Mouse (Mus musculus): ENCODE data around the gene Gm572.

Gene Gm572

DNA sequence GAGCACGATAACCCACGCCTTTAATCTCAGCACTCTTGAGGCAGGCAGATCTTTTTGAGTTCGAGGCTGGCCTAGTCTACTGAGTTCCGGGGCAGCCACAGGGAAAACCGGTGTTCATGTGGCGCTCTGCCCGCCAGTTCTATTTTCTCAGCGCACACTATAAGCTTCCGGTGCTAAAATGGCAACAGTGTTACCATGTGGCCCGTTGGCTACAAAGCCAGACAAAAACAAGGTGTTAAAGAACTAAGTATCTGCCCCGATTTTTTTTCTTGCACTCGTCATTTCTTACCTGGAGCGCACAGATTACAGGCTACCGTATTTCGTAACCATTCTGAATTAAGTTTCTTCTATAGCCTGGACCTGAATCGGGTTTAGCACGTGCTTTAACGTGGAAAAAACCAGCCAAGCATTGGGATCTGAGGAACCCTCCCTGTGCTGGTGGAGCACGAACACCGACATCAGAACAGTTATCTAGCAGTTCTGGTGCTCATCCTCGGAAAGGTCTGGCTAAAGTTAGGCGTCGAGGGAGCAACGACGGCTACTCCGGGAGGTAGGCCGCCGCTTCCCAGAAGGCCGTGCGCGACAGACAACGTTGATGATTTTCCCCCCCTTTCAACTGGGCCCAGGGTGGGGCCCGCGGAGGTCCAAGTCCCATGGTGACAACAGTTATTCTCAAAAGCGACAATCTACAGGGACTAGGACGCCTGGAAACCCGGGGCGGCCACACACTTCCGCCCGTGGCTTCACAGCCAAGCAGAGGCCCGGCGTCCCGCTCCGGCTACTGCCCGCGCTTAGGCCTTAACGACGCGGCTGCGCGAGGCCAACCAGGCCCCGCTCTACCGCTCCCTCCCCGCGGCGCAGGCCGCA is 17.1 kb upstream of the Gm572 start:
- peak in 1 of 2 experiments; percentile 65 for DNase-seq

GRCm38 (mm10) chr4:148626623-148627185 is 16.4 kb upstream of the Gm572 start, which contains the start of gene Tardbp:
Tardbp (minus strand) TSS chr4:148627019.
- DNase-seq, result peak; percentile 96 to 99

- DNase-seq, result no peak
These were observed 15.9 kb upstream of the Gm572 start for GRCm38 (mm10) chr4:148627246-148627645.

GRCm38 (mm10) chr4:148632013-148632692 is 11.0 kb upstream of the Gm572 start:
- DNase-seq, result no peak

DNA sequence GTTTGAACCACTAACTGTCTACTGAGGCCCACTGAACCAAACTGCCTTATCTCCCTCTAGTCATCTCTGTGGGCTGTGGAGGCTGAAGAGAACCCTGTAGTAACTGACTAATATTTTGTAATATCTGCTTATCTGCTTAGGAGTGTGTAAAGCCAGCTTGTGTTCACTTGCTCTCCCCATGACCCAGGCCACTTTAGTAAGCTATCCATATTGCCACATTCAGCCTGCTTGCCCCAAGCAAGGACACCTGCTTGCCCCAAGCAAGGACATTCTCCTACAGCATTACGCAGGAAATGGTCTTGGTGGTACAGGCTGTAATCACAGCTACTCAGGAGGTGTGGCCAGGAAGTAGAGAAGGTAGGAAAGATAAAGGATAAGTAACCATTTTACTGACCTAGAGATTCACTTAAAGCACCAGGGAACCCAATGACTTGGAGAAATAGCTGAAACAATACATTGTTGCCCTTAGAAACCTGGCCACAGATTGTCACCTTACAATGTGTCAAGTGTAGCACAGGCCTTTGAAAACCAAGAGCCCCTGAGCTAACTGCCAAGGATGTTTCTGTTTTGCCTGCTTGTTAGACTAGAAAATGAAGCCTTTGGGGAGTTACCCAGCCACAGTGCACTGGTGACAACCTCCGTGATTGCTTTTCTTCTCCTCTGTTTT is 9.6 kb upstream of the Gm572 start:
- no peak for DNase-seq

GRCm38 (mm10) chr4:148635309-148635708 is 7.8 kb upstream of the Gm572 start:
- no peak for DNase-seq

DNA sequence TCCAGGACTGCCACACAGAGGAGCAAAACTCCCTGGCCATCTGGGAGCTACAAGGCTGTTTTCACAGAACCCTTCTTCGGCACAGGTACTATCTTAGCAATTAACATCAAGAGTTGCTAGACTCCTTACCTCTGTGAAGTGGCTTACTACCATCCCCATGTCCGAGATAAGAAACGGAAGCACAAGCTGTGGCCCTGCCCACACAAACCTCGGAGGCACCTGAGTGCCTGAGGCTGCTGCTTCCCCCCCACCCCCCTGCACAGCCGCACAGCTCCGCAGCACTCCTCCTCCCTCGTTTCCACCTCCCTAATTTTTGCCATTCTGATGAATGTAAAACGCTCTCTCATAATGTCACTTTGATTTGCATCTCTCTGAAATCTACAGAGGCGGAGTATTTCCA is 4.8 kb upstream of the Gm572 start:
- no peak for DNase-seq

- DNase-seq, result no peak
These were observed 3.7 kb upstream of the Gm572 start for GRCm38 (mm10) chr4:148639455-148639854.

DNA sequence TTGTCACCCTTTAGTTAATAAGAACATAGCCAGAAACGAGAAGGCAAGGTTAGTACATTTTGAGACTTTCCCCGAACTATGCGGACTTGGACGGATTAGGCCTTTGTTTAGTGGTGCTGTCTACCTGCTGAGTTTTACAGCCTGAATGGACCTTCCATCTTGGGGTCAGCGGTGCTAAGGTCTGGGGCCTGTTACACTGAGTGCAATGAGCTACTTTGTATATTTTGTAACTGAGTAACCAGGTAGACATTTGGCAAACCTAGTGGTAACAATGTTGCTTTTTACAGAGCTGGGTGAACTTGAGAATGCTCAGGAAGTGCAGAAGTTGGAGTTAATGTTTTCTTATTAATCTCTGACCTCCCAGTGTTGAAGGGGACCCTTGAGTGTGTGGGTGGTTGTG is 2.0 kb upstream of the Gm572 start:
- no peak for DNase-seq

DNA sequence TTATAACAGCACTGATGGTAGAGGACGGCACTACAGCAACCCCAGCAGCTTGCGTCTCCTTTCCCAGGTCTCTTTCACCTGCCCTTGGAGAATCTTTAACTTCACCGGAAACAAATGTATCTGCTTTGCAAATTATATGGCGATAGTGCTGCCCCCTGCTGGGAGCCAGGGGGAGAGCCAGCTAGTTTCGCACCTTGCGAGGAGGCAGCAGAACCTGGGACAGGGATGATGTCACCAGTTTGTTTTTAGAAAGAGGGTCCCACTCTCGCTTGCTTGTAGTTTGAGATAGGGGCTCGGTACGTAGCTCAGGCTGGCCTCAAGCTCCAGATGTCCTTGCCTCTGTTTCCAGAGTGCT is 1.0 kb downstream of the Gm572 start:
- peak; percentile 77 to 86 for DNase-seq

DNA sequence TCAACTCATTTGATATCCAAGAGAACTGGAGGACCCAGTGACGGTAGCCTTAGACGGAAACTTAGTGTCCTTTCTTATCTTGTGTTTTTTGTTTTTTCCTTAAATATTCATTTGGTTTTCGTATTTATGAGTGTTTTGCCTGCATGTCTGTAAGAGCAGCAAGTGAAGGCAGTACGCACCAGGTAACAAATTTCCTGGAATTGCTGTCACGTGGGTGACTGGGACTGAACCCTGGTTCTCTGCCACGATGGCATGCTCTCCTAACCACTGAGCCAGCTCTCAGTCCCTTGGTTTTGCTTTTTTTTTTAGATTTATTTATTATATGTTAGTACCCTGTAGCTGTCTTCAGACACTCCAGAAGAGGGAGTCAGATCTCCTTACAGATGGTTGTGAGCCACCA is 1.8 kb downstream of the Gm572 start:
- DNase-seq, result no peak

DNA sequence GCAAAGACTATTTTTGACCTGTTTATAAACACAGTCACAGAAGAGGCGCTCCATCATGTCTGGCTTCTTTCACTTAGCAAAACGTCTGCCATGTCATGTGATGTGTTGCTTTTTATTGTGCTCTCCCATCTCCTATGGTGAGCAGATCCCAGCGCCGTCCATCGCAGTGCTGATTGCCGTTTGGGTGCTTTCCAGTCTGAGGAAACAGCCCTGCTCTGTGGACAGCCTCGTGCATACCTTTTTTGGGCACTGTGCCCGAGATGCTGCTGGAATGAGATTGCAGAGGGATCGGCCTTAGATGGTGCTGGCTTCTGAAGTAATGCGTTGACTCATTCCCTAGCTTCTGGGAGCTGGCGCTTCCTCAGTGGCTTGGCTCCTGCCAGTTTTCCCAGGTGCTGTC is 3.5 kb downstream of the Gm572 start:
- DNase-seq, result peak; percentile 76 to 85

DNA sequence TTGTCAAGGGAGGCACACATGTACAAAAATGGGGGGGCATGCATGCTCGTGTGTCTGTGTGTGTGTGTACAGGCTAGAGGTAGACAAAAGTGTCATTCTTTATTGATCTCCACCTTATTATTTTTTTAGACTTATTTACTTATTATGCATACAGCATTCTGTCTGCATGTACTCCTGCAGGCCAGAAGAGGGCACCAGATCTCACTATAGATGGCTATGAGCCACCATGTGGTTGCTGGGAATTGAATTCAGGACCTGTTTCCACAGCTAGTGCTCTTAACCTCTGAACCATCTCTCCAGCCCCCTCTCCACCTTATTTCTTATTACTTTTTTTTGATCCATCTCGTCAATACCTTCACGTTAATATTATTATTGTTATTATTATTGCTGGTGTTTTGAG is 6.2 kb downstream of the Gm572 start:
- DNase-seq, result no peak

DNA sequence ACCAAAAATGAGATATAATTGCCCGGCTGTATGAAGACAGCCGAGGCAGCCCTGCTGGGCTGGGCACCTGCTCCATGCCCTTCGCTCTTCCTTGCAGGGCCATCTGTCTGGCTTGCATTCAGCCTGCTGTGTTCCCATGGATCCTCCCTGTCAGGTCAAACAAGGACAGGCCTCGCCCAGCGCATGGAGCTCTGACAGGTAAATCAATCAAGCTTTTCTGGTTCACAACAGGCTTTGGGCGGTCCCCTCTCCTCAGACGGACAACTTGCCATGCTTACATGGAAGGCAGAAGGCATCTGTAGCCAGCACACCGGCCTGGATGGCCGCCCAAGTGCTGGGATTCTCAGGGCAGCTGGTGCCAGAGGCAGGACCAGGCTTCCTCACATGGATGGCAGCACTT is 7.9 kb downstream of the Gm572 start:
- peak; percentile 81 to 83 for DNase-seq

- DNase-seq, result peak; percentile 41 to 65
These were observed 11.7 kb downstream of the Gm572 start for GRCm38 (mm10) chr4:148654701-148655398.

DNA sequence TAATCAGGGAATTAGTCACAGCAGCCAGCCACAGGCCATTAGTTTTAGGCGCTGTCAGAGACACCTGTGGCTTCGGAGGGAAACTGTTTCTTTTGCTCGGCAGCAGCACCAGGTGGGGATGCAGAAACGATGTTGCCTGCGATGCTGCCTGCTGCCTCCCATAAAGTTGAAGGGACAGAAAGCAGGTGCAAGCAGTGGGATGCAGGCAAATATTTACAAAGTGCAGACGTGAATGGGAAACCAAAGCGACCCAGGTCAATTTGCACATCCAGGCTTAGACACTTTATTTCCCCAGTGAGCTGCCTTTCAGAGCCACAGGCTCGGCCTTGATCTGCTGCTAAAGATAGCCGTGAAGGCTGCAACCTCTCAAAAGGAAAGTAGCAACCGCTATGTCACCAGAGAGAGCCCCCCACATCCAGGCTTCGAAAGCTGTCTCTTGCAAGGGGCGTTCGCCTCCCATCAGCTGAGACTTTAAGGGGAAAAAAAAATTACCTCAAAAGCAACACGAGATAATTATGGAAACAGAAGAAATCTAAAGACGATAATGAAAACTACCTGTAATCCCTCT is 13.7 kb downstream of the Gm572 start:
- no peak for DNase-seq

GRCm38 (mm10) chr4:148657776-148658175 is 14.7 kb downstream of the Gm572 start:
- DNase-seq, result no peak

DNA sequence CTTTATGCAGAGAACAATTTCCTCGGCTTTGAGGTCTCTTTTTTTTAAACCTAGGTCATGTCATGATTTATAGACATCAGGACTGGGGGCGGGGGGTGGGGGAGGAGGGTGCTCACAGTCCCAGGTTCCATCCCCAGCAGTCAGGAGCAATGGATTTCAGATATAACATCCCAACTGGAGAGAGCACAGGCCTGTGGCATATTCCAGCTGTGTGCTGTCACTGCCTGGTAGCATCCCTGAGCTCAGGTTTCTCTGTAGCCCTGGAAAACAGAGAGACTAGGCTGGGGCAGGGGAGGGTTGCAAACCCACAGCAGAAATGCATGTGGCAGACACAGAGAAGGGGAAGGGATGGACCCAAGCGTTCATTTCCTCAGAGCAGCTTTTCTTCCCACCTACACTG is 17.1 kb downstream of the Gm572 start:
- no peak for DNase-seq

DNA sequence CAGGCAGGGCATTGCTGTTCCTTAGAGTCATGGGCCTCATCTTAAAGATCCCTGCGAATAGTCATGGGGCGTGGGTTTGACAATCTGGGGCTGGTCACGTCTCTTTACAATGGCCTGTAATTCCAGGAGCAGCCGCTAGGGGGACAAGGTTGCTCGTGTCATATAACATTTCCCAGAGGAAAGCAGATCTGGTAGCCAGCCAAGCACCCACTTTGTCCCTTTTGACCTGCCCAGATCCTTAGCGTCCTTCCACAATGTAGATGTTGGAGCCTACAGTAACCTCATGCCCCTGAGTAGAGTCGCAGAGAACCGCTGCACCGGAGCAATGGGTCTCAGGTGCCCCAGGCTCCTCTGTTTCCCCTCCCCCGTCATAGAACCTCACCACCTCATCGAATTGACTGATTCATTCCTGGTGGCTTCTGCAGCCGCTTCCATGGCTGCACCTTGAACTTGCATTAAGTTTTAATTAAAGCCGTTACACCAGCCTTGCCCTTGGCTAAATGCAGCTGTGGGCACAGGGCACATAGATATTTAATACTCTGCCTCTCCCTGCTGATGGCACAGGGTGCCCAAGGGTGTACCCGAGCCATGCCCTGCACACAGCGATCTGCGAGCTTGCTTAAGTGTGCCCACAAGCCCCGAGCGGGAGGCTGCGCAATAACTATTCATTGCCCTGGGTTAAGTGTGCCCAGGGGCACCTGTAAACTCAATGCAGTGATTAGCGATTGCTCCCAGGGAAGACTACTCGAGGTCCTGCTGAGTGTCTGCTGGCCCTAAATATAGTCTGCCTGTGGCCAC is 19.2 kb downstream of the Gm572 start:
- DNase-seq, result peak; percentile 77 to 85

DNA sequence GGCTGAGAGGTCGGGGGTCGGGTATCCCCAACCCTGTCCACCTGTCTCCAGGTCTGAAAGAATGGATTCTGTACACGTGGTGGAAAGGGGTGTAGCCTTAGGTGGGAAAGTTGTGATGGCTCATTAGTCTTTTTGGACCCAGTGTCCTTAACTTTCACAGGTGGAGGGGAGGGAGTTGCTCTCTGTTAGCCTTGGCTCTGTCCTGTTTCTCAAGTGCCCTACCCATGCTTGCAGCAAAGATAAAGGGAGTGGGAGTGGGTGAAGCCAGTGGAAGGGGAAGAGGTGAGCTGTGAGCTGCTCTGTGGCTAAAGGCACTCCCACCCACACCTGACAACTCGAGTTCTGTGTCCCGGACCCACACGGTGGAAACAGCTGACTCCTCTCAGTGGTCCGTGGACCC is 20.2 kb downstream of the Gm572 start:
- DNase-seq, result no peak

GRCm38 (mm10) chr4:148664021-148664420 is 20.9 kb downstream of the Gm572 start:
- DNase-seq, result no peak
